Mouse (Mus musculus) thymus, adult 2 months (tissue): Measurements from ENCODE around the gene Spry2.

Experiments used
- CTCF ChIP-seq: fragments of 200-500 bp; IDR thresholded peaks from 2 replicates; pipeline ENCODE4 v1.5.1; 2012; ENCODE audit warnings: mild to moderate bottlenecking, control low read depth, low read length, moderate library complexity, borderline replicate concordance; ENCODE audit not compliant: control insufficient read depth, poor library complexity, insufficient read depth; ENCODE audit errors: extremely low read depth
- POLR2A ChIP-seq: fragments of 200-500 bp; IDR thresholded peaks from 2 replicates; pipeline ENCODE4 v1.6.1; 2012; ENCODE audit warnings: mild to moderate bottlenecking, low read length, control low read depth, moderate library complexity; ENCODE audit not compliant: control insufficient read depth, poor library complexity, insufficient read depth; ENCODE audit errors: extremely low read depth

DNA sequence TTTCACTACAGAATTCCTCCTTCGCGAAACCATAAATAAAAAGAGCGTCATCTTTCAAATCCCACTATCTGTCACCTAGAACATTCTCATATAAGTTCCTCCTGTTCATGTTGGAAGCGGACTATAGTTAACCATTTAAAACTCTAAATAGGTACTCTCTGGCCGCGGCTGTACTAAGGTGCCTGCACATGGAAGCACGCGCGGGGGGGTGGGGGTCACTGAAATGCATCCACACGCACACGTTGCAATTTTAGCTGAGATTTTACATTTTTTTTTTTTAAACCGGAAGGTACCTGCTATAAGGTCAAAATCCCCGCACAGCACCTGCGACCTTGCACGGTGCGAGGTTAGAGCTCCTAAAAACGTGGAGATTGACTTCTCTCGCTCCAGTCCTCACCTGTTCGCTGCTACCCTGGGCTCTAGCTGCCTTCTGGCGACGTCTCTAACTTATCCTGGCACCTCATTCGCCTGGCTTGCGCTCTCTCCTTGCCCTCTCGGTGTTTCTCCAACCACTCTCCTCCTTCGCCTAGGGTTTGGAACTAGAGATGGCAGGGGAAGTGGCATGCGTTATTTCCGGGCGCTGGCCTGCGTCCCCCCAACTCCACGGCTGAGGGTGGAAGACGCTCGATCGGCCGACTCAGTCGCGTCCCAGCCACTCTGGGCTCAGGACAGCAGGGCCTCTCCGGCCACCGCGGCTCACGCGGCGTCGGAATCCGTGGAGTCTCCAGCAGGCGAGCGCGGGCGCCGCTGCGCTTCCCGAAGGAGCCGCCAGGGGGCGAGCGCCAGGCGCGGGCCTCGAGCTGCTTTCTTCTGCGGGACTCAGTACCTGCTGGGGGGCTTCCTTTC lies 1.9 kb upstream of the Spry2 start:
- TF ChIP-seq POLR2A (no peak), CTCF (peak; percentile 97)
